Mouse (Mus musculus): ENCODE results near the gene Hist2h3c2.
"Not testable (repeated sequence)": the region's sequence is repeated elsewhere in the genome, so short reads cannot be mapped to it uniquely, and the experiment has no call there.

The Hist2h3c2 gene

GRCm38 (mm10) chr3:96235836-96236235, 3.1 kb downstream of the Hist2h3c2 start:
- no peak for DNase-seq (ENCODE audit: low spot score in 2 of 2)

DNA sequence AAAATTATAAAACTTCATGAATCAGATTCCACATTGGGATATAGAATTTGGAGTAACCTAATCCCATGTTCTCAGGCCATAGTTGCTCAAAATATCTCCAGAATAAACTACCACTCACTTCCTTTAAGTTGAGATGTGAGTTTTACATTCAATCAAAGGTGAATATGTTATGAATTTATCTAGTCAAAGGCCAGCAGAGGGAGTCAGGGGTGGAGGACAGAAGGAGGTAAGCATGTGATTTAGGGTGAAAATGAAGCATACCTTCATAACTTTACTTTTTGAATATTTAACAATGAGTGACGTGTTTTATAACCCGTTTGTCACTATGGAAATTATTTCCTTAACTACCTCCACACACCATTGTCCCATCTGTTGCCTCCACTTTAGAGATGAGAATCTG, 4.0 kb downstream of the Hist2h3c2 start:
- no peak for DNase-seq (ENCODE audit: low spot score in 2 of 2)

GRCm38 (mm10) chr3:96231758-96232120, 7.2 kb downstream of the Hist2h3c2 start:
- no peak for DNase-seq (ENCODE audit: low spot score in 2 of 2)

DNA sequence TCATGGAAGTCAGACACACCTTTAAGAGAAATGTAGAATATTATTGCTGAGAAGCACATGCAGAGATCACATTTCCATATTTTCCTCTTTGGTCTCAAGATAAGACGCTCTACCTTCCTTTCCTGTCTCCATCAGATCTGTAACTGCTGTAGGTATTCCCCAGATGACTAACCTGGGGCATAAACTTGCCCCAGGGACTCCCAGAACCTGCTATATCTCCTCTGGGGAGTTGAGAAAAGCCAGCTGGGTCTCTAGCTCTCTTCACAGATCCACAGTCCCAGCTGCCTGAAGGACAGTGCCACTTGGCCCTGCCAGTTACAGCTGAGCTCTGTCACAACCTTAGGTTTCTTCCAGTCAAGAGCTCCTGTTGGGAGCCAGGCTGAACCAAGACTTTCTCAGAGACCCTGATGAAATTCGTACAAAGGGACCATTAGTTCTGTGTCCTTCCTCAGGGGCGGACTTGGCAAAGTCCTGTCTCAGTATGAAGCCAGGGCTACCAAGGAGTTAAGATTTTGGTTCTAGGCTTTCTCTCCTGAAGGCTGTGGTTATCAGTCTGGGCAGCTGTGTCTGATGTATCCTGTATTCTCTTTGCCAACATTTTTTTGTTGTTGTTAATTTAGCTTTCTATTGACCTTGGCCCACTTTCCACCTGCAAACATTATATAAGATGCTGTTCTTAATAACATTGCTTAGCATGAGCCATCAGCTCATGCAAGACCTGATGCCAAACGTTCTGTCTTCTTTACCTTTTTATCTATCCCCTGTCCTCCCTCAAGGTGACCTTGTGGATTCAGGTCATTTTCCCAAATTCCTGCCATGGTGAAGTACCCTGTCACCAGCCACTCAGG, 7.8 kb downstream of the Hist2h3c2 start:
- DNase-seq (ENCODE audit: low spot score in 2 of 2): no peak

GRCm38 (mm10) chr3:96230404-96230803, 8.5 kb downstream of the Hist2h3c2 start:
- no peak for DNase-seq (ENCODE audit: low spot score in 2 of 2)

- DNase-seq (ENCODE audit: low spot score in 2 of 2): no peak
Observed at GRCm38 (mm10) chr3:96228828-96229227, 10.1 kb downstream of the Hist2h3c2 start.

- DNase-seq (ENCODE audit: low spot score in 2 of 2): no peak
Observed at GRCm38 (mm10) chr3:96226695-96227648, 12.0 kb downstream of the Hist2h3c2 start.

DNA sequence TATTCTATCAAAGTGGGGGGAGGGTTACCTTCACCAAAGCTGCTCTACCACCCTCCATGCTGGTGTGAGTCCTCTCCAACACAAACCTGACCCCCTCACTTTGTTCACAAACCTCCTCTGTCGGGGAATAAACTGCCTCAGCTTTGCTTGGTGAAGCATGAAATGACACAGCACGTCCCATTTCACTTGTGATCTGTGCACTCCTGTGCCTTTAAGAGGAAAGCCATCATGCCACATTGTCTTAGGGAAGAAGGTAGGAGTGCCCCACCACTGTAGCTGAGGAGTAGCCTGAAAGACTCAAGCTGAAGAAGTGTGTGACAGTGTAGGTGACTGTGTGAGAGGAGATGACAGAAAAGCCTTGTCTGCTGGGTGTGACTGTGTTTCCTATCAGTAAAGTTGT, 13.5 kb downstream of the Hist2h3c2 start:
- no peak for DNase-seq (ENCODE audit: low spot score in 2 of 2)

DNA sequence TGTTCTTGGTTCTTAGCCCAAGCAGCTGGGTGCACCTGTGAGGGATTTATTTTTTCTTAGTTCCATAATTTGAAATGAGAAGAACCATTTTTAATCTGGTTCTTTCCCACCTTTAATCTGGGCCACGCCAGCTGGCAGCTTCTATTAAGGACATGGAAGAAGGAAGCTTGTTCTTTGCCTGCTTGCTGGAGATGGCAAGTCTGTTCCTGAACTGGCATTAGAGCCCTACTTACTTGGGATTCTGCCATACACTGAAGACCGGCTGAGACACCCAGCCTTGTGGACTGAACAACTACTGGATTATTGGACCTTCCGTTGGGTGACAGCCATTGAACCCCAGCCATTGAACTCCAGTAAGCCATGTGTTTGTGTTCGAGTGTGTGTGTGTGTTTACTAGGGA, 16.2 kb downstream of the Hist2h3c2 start:
- no peak for DNase-seq (ENCODE audit: low spot score in 2 of 2)

GRCm38 (mm10) chr3:96221640-96222038, 17.3 kb downstream of the Hist2h3c2 start:
- peak; percentile 8 to 23 for DNase-seq (ENCODE audit: low spot score in 2 of 2)

DNA sequence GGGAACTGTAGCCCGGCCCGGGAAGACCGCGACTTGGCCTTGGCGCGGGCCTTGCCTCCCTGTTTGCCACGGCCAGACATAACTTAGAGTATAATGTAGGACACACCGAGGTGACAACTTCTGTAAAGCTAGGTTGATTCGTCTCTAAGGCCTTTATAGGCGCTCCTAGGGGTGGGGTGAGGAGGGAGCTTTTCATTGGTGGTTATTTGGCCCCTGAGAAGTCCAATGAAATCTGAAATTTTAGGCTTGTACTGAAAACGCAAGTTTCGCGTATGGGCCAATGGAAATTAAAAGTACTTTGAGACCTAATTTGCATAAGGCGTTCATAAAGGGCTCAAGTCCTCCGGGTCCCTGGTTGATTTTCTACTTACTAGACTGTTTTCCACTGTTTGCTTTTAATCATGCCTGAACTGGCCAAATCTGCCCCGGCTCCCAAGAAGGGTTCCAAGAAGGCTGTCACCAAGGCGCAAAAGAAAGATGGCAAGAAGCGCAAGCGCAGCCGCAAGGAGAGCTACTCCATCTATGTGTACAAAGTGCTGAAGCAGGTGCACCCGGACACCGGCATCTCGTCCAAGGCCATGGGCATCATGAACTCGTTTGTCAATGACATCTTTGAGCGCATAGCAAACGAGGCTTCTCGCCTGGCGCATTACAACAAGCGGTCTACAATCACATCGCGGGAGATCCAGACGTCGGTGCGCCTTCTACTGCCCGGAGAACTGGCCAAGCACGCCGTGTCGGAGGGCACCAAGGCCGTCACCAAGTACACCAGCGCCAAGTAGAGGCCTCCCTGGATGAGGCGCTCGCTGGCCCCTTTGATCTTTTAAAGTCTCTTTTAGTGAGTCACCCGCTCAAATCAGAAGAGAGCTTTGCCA, 17.9 kb downstream of the Hist2h3c2 start, which contains the start of the genes Hist2h2ac and Hist2h2be:
Hist2h2ac (minus strand) TSS at position 116 of the 875 bp plus-strand sequence.
Hist2h2be (plus strand) TSS at position 355 of the 875 bp plus-strand sequence.
- peak; percentile 85 to 90 for DNase-seq (ENCODE audit: low spot score in 2 of 2)

GRCm38 (mm10) chr3:96220131-96220764, 18.7 kb downstream of the Hist2h3c2 start:
- DNase-seq (ENCODE audit: low spot score in 2 of 2): not testable (repeated sequence)

- DNase-seq (ENCODE audit: low spot score in 2 of 2): peak; percentile 74 to 84
Observed at GRCm38 (mm10) chr3:96219661-96220130, 19.2 kb downstream of the Hist2h3c2 start, which contains the start of the genes Bola1 and Hist2h2ab. Gene Bola1 (minus strand): TSS chr3:96219709. Gene Hist2h2ab (plus strand): TSS chr3:96219865.

DNA sequence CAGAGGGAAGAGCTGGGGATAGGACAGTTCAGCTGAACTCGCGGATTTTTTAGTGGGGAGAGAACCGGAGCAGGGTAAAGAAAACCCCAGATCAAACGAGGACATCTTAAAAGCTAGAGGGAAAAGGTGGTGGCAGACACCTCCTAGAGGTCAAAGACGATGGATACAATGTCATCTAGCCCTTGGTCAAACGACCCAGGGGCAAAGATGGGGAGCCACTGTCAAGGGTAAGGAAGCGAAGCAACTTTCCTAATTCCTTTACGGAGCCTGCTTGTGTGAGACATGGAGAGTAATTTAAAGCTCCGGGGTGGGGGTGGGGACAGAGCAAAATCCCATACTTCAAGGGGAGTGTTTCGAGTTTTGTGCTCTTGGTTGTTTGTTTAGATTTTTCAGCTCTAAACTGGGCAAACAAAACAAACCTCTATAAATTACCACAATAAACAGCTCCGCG, 19.7 kb downstream of the Hist2h3c2 start:
- peak in 1 of 2 experiments; percentile 46 for DNase-seq (ENCODE audit: low spot score in 2 of 2)

DNA sequence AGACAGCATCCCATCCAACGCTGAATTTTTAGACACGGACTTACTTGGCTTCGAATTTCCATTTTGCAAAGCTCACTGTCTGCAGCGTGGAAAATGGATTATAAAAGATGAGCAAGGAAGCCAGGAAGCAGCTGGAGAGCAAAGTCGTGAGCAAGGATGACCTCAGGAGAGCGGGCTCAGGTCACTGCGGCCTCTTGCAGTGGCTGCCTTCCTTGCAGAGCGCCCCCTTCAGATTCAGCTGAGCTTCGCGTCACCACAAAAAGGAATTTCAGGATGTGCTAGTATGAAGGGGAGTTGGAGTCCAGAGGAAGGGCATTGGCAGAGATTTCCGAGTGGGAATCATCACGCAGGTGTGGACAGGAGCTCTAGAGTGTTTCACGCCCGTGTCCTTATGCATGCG, 29.7 kb downstream of the Hist2h3c2 start:
- no peak for DNase-seq (ENCODE audit: low spot score in 2 of 2)

DNA sequence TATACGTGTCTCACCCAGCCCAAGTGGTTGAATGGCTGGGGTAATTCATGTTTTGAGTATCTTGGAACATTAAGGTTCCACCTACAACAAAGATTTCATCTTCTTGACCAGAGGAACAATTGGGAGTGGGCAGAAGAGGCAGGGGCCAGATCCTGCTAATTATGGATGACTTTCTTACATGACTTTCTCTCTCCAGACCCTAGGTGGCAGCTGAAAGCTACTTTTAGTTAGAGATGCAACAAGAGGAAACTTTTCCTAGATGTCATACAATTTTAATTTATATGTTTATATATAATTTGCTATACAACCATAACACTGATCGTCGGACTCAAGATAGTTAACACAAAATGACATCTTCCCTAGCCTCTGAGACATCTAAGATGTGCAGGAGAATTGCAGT, 31.1 kb downstream of the Hist2h3c2 start:
- DNase-seq (ENCODE audit: low spot score in 2 of 2): no peak

- no peak for DNase-seq (ENCODE audit: low spot score in 2 of 2)
Observed at GRCm38 (mm10) chr3:96199731-96200130, 39.2 kb downstream of the Hist2h3c2 start.

GRCm38 (mm10) chr3:96198601-96199251, 40.2 kb downstream of the Hist2h3c2 start:
- DNase-seq (ENCODE audit: low spot score in 2 of 2): not testable (repeated sequence)

DNA sequence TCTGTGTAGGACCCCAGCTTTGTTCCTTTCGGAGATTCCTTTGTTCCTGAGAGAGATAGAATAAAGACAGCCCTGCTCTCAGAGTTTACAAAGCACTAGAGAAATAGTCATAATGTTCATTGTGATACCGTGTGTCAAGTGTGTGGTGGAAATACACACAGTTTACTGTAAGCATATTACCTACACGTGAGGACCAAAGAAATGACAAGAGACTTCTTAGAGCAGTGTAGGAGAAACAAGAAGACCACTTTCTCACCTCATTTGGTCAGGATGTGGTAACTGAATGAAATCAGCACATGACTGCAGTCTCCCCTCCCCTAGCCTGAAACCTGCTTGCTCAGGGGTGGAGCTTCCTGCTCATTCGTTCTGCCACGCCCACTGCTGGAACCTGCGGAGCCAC, 40.7 kb downstream of the Hist2h3c2 start:
- no peak for DNase-seq (ENCODE audit: low spot score in 2 of 2)
